Mouse (Mus musculus) spleen, adult 2 months (tissue): ENCODE measurements around the gene Sbp. TPM values are rescaled to one million over a fixed set of nuclear protein-coding genes. Genes with fewer than 3 reads are reported as not detected.

ENCODE experiments used
- DNase-seq, 2 experiments: peaks; one replicate each; pipeline versions ENCODE4 v3.0.0 to v3.0.0-alpha.2; 2012 to 2021; ENCODE audit warnings: low spot score in 2 of 2, low read depth in 1 of 2
- H3K27ac ChIP-seq: fragments of 200-500 bp; 2 replicates; pipeline ENCODE4 v1.5.1; 2012; ENCODE audit warnings: low read length, inconsistent platforms; ENCODE audit not compliant: insufficient read depth
- H3K27me3 ChIP-seq: fragments of 200-500 bp; 2 replicates; pipeline ENCODE4 v1.6.1; 2012; ENCODE audit warnings: mild to moderate bottlenecking, moderate library complexity, low read length, inconsistent platforms; ENCODE audit not compliant: control insufficient read depth, insufficient read depth
- H3K36me3 ChIP-seq: fragments of 200-500 bp; 2 replicates; pipeline ENCODE4 v1.6.1; 2012; ENCODE audit warnings: mild to moderate bottlenecking, low read length, inconsistent platforms; ENCODE audit not compliant: control insufficient read depth, insufficient read depth
- H3K4me1 ChIP-seq: fragments of 200-500 bp; 2 replicates; pipeline ENCODE4 v1.6.1; 2011; ENCODE audit warnings: inconsistent platforms; ENCODE audit not compliant: control insufficient read depth, insufficient read depth, insufficient read length
- H3K4me3 ChIP-seq: fragments of 200-500 bp; 2 replicates; pipeline ENCODE4 v1.5.1; 2011; ENCODE audit warnings: mild to moderate bottlenecking, inconsistent platforms; ENCODE audit not compliant: insufficient read depth, insufficient read length; ENCODE audit errors: extremely low read depth
- CTCF ChIP-seq: fragments of 200-500 bp; IDR thresholded peaks from 2 replicates; pipeline ENCODE4 v1.5.1; 2011; ENCODE audit warnings: mild to moderate bottlenecking, inconsistent platforms; ENCODE audit not compliant: insufficient read depth, insufficient read length, insufficient replicate concordance; ENCODE audit errors: extremely low read depth
- POLR2A ChIP-seq: fragments of 200-500 bp; IDR thresholded peaks from 2 replicates; pipeline ENCODE4 v1.6.1; 2011; ENCODE audit warnings: low read depth, low read length, inconsistent platforms
- WGBS: fragments of 180-500 bp; shearing (Covaris S2); methylation state at CpG from one replicate; pipeline ENCODE4 v1.1.7; 2018; 5-methylcytosine and 5-hydroxymethylcytosine counted together
- polyA plus RNA-seq: library from polyadenylated mRNA; depleted of rRNA; stranded (reverse); fragments of >200 nt; gene quantifications from 2 replicates; pipeline ENCODE4 v1.2.3, GENCODE M21; 2012

Sbp gene
- polyA plus RNA-seq, 1 experiment: not detected

DNA sequence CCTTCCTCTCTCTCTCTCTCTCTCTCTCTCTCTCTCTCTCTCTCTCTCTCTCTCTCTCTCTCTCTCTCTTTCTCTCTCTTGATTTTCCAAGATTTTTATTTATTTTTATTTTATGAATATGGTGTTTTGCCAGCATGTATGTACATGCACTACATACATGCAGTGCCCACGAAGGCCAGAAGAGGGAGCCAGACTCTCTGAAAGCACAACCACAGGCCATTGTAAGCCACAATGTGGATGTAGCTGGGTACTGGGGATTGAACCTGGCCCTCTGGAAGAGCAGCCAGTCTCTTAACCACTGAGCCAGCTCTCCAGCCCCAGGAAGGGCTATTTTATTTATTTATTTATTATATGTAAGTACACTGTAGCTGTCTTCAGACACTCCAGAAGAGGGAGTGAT is 27.8 kb downstream of the Sbp start:
- TF ChIP-seq POLR2A (no peak), CTCF (peak; percentile 67; the same call in 1 of the 2 replicates)
- peak in 1 of 2 experiments; percentile 59 for DNase-seq
- WGBS: 3% methylated on average over 1 of the region's 1 CpGs
- H3K4me3 ChIP-seq: no peak overlapping the region
- no peaks in the 10 kb centered on the region for H3K36me3 ChIP-seq
- H3K4me1 ChIP-seq: peaks cover 9% of the 10 kb centered on the region; the same call in 1 of the 2 replicates
- no peak overlapping the region for H3K27ac ChIP-seq
- H3K27me3 ChIP-seq: no peaks in the 10 kb centered on the region

DNA sequence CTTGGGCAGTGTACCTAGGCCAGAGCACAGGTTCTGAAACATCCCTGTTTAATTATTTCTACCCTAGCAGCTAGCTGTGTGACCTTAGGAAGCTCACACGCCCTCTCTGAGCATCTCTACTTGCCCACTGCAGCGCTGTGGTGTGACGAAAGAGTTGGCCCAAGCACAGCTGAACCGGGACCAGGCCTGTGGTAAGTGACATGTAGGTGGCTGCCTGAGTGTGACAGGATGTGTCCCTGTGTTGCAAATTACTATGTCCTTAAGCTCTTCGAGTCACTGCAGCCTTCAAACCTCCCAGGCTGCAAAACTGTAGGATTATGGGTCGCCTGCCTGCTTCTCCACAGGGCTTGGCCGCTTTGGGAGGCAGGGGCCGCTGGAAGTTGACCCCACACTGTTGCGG is 29.8 kb downstream of the Sbp start:
- 80% methylated on average over 9 of the region's 9 CpGs for WGBS
- Histone ChIP-seq H3K27ac (no peak overlapping the region), H3K27me3 (no peaks in the 10 kb centered on the region), H3K4me3 (no peak overlapping the region), H3K36me3 (no peaks in the 10 kb centered on the region), H3K4me1 (peaks cover 4% of the 10 kb centered on the region; the same call in 1 of the 2 replicates)
- no peak for DNase-seq
- TF ChIP-seq POLR2A: no peak

DNA sequence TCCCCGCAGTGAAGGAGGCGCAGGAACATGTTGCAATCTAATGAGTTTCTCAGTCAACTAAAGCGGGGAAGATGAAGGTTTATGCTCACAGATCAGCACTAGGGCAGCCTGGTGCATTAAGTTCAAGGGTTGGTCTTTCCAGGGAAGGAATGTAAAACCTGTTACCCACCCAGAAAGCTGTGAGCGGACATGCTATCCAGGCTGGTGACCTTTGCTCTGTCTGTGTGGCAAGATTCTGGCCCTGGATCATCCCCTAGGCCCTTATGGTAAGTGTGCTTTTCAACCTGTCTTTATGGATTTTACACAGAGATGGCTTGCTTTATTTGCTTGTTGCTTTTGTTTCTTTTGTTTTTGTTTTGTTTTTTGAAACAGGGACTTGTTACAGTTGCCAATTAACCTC is 35.2 kb downstream of the Sbp start:
- Histone ChIP-seq H3K4me3 (no peak overlapping the region), H3K36me3 (no peaks in the 10 kb centered on the region), H3K27ac (no peak overlapping the region), H3K4me1 (no peaks in the 10 kb centered on the region), H3K27me3 (no peaks in the 10 kb centered on the region)
- WGBS: 91% methylated on average over 4 of the region's 4 CpGs
- no peak for TF ChIP-seq POLR2A
- TF ChIP-seq CTCF: no peak
- no peak for DNase-seq

DNA sequence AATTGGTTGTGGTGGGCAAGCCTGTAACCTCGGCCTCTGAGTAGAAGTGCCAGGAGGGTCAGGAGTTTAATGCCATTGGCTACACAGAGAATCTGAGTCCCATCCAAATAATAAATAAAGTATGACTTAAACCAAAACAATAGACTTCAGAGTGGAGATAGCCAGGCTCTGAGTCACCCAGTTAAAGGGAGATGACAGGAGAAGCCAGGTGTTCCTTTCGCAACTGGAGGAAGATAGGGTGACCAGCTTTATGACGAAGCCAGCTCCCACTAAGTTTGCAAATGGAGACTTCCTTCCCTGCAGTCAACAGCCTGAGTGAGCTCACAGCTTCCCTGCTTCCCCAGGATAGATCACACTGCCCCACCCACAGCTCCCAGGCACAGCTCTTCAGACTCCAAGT is 38.0 kb downstream of the Sbp start:
- Histone ChIP-seq H3K27me3 (no peaks in the 10 kb centered on the region), H3K36me3 (no peaks in the 10 kb centered on the region), H3K4me3 (no peak overlapping the region), H3K27ac (no peak overlapping the region; the same call in 1 of the 2 replicates), H3K4me1 (no peaks in the 10 kb centered on the region)
- TF ChIP-seq CTCF (no peak), POLR2A (no peak)
- WGBS: 72% methylated on average over 3 of the region's 3 CpGs
- DNase-seq: no peak

DNA sequence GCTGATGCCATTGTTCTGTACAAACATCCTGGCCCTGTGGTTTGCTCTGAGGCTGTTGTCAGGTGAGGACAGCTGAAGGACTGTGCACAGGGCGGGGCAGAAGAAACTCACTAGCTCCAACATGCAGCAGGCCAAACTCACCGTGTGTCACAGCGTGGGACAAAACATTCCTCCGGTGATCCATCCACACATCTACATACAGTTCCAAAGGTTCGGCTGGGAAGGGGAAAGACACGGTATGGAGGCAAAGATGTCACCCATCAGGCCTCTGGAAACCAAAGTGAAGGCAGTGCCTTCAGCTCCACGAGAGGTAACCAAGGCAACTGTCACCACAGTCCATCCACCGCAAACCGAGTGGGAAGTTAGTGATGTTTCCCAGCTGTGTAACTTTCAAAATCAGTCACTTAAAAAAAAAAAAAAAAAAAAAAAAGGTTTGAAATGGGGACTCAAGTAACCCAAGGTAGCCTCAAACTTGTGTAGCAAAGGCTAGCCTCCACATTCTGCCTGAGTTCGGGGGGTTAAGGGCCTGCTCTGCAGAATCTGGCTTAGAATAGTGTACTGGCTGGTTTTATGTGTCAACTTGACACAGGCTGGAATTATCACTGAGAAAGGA is 38.9 kb downstream of the Sbp start, which contains the start of gene Prss30:
Gene Prss30 (minus strand): TSS at position 270 of the 613 bp plus-strand sequence.
- Histone ChIP-seq H3K4me1 (no peaks in the 10 kb centered on the region), H3K27ac (peak within 1 kb of the TSS; percentile 79), H3K4me3 (peak within 1 kb of the TSS; percentile 33; the same call in 1 of the 2 replicates), H3K27me3 (no peaks in the 10 kb centered on the region), H3K36me3 (no peaks in the 10 kb centered on the region)
- 47% methylated on average over 10 of the region's 10 CpGs for WGBS
- TF ChIP-seq CTCF (no peak), POLR2A (no peak)
- DNase-seq: no peak

DNA sequence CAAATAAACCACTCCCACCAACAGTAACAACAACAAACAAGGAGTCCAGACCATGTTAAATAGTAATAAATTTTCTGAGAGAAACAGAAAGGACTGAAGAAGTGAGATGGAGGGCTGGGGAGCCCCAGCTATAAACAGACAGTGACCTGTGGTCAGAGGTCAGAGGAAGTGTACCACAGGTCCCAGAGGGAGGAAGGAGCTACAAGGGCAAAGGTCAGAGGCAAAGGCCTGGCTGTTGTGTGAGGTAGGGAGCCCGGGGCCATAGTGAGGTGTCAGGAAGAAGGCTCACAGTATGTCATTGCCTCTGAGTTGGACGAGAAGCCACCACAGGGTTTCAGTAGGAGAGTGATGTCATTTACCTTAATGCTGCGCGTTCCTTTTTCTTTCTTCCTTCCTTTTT is 41.4 kb downstream of the Sbp start:
- DNase-seq: no peak
- TF ChIP-seq POLR2A (no peak), CTCF (no peak)
- Histone ChIP-seq H3K27ac (peak overlapping the region; percentile 31; the same call in 1 of the 2 replicates), H3K27me3 (no peaks in the 10 kb centered on the region), H3K36me3 (no peaks in the 10 kb centered on the region), H3K4me3 (no peak overlapping the region), H3K4me1 (no peaks in the 10 kb centered on the region)
- WGBS: 10% methylated on average over 4 of the region's 4 CpGs

DNA sequence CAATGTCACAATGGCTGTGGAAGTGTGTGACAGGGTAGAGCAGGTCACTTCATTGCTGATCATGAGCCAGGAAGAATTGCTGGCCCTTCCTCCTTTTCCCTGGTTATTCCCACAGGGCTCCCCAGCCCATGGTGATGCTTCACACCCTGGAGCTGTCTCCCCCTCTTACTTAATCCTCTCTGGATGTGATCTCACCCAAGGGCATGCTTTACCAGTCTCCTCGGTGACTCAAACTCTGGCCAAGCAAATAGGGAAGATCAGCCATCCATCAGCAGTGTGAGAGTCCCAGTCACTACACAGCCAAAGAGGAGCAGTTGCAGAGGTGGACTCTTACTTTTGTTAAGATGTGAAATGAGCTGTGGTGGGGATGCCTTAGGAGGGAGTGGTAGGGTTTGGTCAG is 43.5 kb downstream of the Sbp start:
- Histone ChIP-seq H3K27me3 (no peaks in the 10 kb centered on the region), H3K27ac (no peak overlapping the region), H3K36me3 (no peaks in the 10 kb centered on the region), H3K4me1 (no peaks in the 10 kb centered on the region), H3K4me3 (no peak overlapping the region)
- no peak for DNase-seq
- TF ChIP-seq CTCF (no peak), POLR2A (no peak)
- 88% methylated on average over 1 of the region's 1 CpGs for WGBS
